Mouse (Mus musculus): ENCODE results near the gene Dct. TPM values are rescaled to one million over a fixed set of nuclear protein-coding genes. Genes with fewer than 3 reads are reported as not detected.

Dct gene
- 0.62 and 0.84 TPM in 2 replicates for polyA plus RNA-seq (2014; fragmentation: Nextera tagmentation; extraction: Ambion mirVana)

- H3K4me2 ChIP-seq (ENCODE audit: low read length), result no peak within 1 kb of the TSS
- no peaks in the 10 kb centered on the region for H3K9me3 ChIP-seq (ENCODE audit: control insufficient read depth, low read length)
- no peaks in the 10 kb centered on the region for H3K36me3 ChIP-seq (ENCODE audit: control insufficient read depth, insufficient read depth, low read length)
- H3K9ac ChIP-seq (replicated peaks; ENCODE audit: low read length), result no peak within 1 kb of the TSS
- peaks cover 11% of the 10 kb centered on the region for H3K4me1 ChIP-seq (ENCODE audit: control insufficient read depth, insufficient read depth, low read length)
- no peak within 1 kb of the TSS for H3K27ac ChIP-seq (replicated peaks; ENCODE audit: low read depth, low read length)
- peak; percentile 78 for ATAC-seq (ENCODE audit: low FRiP score, low TSS enrichment)
- H3K4me3 ChIP-seq (replicated peaks; ENCODE audit: low read depth, low read length), result no peak within 1 kb of the TSS
- peak; percentile 60 for DNase-seq
- peaks cover 18% of the 10 kb centered on the region for H3K27me3 ChIP-seq (ENCODE audit: control insufficient read depth, insufficient read depth, low read length)
- WGBS, result 19% methylated on average over 13 of the region's 13 CpGs
These were observed at the start of gene Dct for GRCm38 (mm10) chr14:118051975-118052630. Dct (minus strand) TSS chr14:118052244.

GRCm38 (mm10) chr14:118101227-118101990 lies 49.4 kb upstream of the Dct start:
- H3K9ac ChIP-seq (replicated peaks; ENCODE audit: low read length), result no peak overlapping the region
- 84% methylated on average over 14 of the region's 14 CpGs for WGBS
- H3K27ac ChIP-seq (replicated peaks; ENCODE audit: low read depth, low read length), result no peak overlapping the region
- H3K9me3 ChIP-seq (ENCODE audit: control insufficient read depth, low read length), result no peaks in the 10 kb centered on the region
- H3K4me3 ChIP-seq (replicated peaks; ENCODE audit: low read depth, low read length), result no peak overlapping the region
- H3K4me1 ChIP-seq (ENCODE audit: control insufficient read depth, insufficient read depth, low read length), result no peaks in the 10 kb centered on the region
- no peaks in the 10 kb centered on the region for H3K36me3 ChIP-seq (ENCODE audit: control insufficient read depth, insufficient read depth, low read length)
- no peak overlapping the region for H3K4me2 ChIP-seq (ENCODE audit: low read length)
- ATAC-seq (ENCODE audit: low FRiP score, low TSS enrichment) (no peak), DNase-seq (no peak)
- H3K27me3 ChIP-seq (ENCODE audit: control insufficient read depth, insufficient read depth, low read length), result no peaks in the 10 kb centered on the region

GRCm38 (mm10) chr14:118098265-118098664 lies 46.2 kb upstream of the Dct start:
- Histone ChIP-seq H3K27me3 (ENCODE audit: control insufficient read depth, insufficient read depth, low read length) (no peaks in the 10 kb centered on the region), H3K9me3 (ENCODE audit: control insufficient read depth, low read length) (no peaks in the 10 kb centered on the region), H3K36me3 (ENCODE audit: control insufficient read depth, insufficient read depth, low read length) (no peaks in the 10 kb centered on the region), H3K4me1 (ENCODE audit: control insufficient read depth, insufficient read depth, low read length) (no peaks in the 10 kb centered on the region), H3K4me3 (replicated peaks; ENCODE audit: low read depth, low read length) (no peak overlapping the region), H3K9ac (replicated peaks; ENCODE audit: low read length) (no peak overlapping the region), H3K4me2 (ENCODE audit: low read length) (no peak overlapping the region), H3K27ac (replicated peaks; ENCODE audit: low read depth, low read length) (no peak overlapping the region)
- 77% methylated on average over 2 of the region's 2 CpGs for WGBS
- DNase-seq (no peak), ATAC-seq (ENCODE audit: low FRiP score, low TSS enrichment) (no peak)

GRCm38 (mm10) chr14:118089806-118090392 lies 37.9 kb upstream of the Dct start:
- H3K27me3 ChIP-seq (ENCODE audit: control insufficient read depth, insufficient read depth, low read length), result no peaks in the 10 kb centered on the region
- no peak overlapping the region for H3K27ac ChIP-seq (replicated peaks; ENCODE audit: low read depth, low read length)
- DNase-seq (peak; percentile 57), ATAC-seq (ENCODE audit: low FRiP score, low TSS enrichment) (peak; percentile 67)
- H3K9ac ChIP-seq (replicated peaks; ENCODE audit: low read length), result no peak overlapping the region; the same call in 1 of the 2 replicates
- H3K4me3 ChIP-seq (replicated peaks; ENCODE audit: low read depth, low read length), result peak overlapping the region; percentile 54
- H3K9me3 ChIP-seq (ENCODE audit: control insufficient read depth, low read length), result no peaks in the 10 kb centered on the region
- peak overlapping the region; percentile 50 for H3K4me2 ChIP-seq (ENCODE audit: low read length)
- no peaks in the 10 kb centered on the region; the same call in 1 of the 2 replicates for H3K4me1 ChIP-seq (ENCODE audit: control insufficient read depth, insufficient read depth, low read length)
- WGBS, result under 1% methylated on average over 18 of the region's 18 CpGs
- H3K36me3 ChIP-seq (ENCODE audit: control insufficient read depth, insufficient read depth, low read length), result no peaks in the 10 kb centered on the region

- H3K4me2 ChIP-seq (ENCODE audit: low read length), result peak overlapping the region; percentile 50
- H3K9ac ChIP-seq (replicated peaks; ENCODE audit: low read length), result peak overlapping the region; percentile 38; the same call in 1 of the 2 replicates
- H3K36me3 ChIP-seq (ENCODE audit: control insufficient read depth, insufficient read depth, low read length), result no peaks in the 10 kb centered on the region
- H3K27ac ChIP-seq (replicated peaks; ENCODE audit: low read depth, low read length), result peak overlapping the region; percentile 37
- no peaks in the 10 kb centered on the region for H3K9me3 ChIP-seq (ENCODE audit: control insufficient read depth, low read length)
- H3K27me3 ChIP-seq (ENCODE audit: control insufficient read depth, insufficient read depth, low read length), result no peaks in the 10 kb centered on the region
- H3K4me1 ChIP-seq (ENCODE audit: control insufficient read depth, insufficient read depth, low read length), result no peaks in the 10 kb centered on the region; the same call in 1 of the 2 replicates
- under 1% methylated on average over 44 of the region's 44 CpGs for WGBS
- H3K4me3 ChIP-seq (replicated peaks; ENCODE audit: low read depth, low read length), result peak overlapping the region; percentile 54
- peak; percentile 81 for ATAC-seq (ENCODE audit: low FRiP score, low TSS enrichment)
- DNase-seq, result peak; percentile 94
These were observed 37.3 kb upstream of the Dct start for GRCm38 (mm10) chr14:118089215-118089805.

GRCm38 (mm10) chr14:118088437-118089207 lies 36.6 kb upstream of the Dct start:
- Histone ChIP-seq H3K27me3 (ENCODE audit: control insufficient read depth, insufficient read depth, low read length) (no peaks in the 10 kb centered on the region), H3K4me3 (replicated peaks; ENCODE audit: low read depth, low read length) (peak overlapping the region; percentile 54), H3K4me2 (ENCODE audit: low read length) (peak overlapping the region; percentile 50), H3K36me3 (ENCODE audit: control insufficient read depth, insufficient read depth, low read length) (no peaks in the 10 kb centered on the region), H3K4me1 (ENCODE audit: control insufficient read depth, insufficient read depth, low read length) (no peaks in the 10 kb centered on the region; the same call in 1 of the 2 replicates), H3K27ac (replicated peaks; ENCODE audit: low read depth, low read length) (peak overlapping the region; percentile 37; the same call in 1 of the 2 replicates), H3K9me3 (ENCODE audit: control insufficient read depth, low read length) (no peaks in the 10 kb centered on the region), H3K9ac (replicated peaks; ENCODE audit: low read length) (peak overlapping the region; percentile 38; the same call in 1 of the 2 replicates)
- DNase-seq, result no peak
- peak; percentile 39 for ATAC-seq (ENCODE audit: low FRiP score, low TSS enrichment)
- 6% methylated on average over 22 of the region's 22 CpGs for WGBS

- no peaks in the 10 kb centered on the region for H3K9me3 ChIP-seq (ENCODE audit: control insufficient read depth, low read length)
- H3K9ac ChIP-seq (replicated peaks; ENCODE audit: low read length), result no peak overlapping the region
- no peaks in the 10 kb centered on the region for H3K36me3 ChIP-seq (ENCODE audit: control insufficient read depth, insufficient read depth, low read length)
- no peak overlapping the region for H3K4me3 ChIP-seq (replicated peaks; ENCODE audit: low read depth, low read length)
- 41% methylated on average over 5 of the region's 5 CpGs for WGBS
- no peaks in the 10 kb centered on the region; the same call in 1 of the 2 replicates for H3K4me1 ChIP-seq (ENCODE audit: control insufficient read depth, insufficient read depth, low read length)
- H3K27me3 ChIP-seq (ENCODE audit: control insufficient read depth, insufficient read depth, low read length), result no peaks in the 10 kb centered on the region
- no peak overlapping the region for H3K27ac ChIP-seq (replicated peaks; ENCODE audit: low read depth, low read length)
- no peak for ATAC-seq (ENCODE audit: low FRiP score, low TSS enrichment)
- H3K4me2 ChIP-seq (ENCODE audit: low read length), result no peak overlapping the region
- DNase-seq, result no peak
These were observed 34.4 kb upstream of the Dct start for GRCm38 (mm10) chr14:118086271-118087035.
